Mouse (Mus musculus) megakaryocyte, embryonic 14.5 days (primary cell): ENCODE results near the gene Rnf145. TPM values are rescaled to one million over a fixed set of nuclear protein-coding genes. Genes with fewer than 3 reads are reported as not detected.

ENCODE experiments used
- H3K27me3 ChIP-seq: replicated peaks from 2 replicates; pipeline ENCODE3; 2012; ENCODE audit warnings: inconsistent platforms
- H3K36me3 ChIP-seq: replicated peaks from 2 replicates; pipeline ENCODE3; 2012; ENCODE audit warnings: low read length, inconsistent platforms, mixed read lengths
- H3K4me1 ChIP-seq: 2 replicates; pipeline ENCODE4 v1.6.1; 2012; ENCODE audit warnings: inconsistent platforms
- H3K4me3 ChIP-seq: replicated peaks from 2 replicates; pipeline ENCODE3; 2012; ENCODE audit warnings: moderate library complexity, mild to moderate bottlenecking, inconsistent platforms
- H3K9me3 ChIP-seq: 2 replicates; pipeline ENCODE4 v1.6.1; 2012; ENCODE audit warnings: inconsistent platforms
- FLI1 ChIP-seq: IDR thresholded peaks from 2 replicates; pipeline ENCODE4 v1.6.1; 2012; ENCODE audit warnings: low read length, inconsistent platforms, mixed read lengths
- GATA1 ChIP-seq: IDR thresholded peaks from 3 replicates; pipeline ENCODE4 v1.6.1; 2012; ENCODE audit warnings: mixed read lengths, low read length, inconsistent platforms, borderline replicate concordance
- polyA plus RNA-seq: library from polyadenylated mRNA; stranded (reverse); fragments of >175 nt; gene quantifications from 2 replicates; pipeline ENCODE4 v1.2.3, GENCODE M21; 2012; ENCODE audit warnings: low replicate concordance; ENCODE audit not compliant: insufficient read depth

Gene Rnf145
- polyA plus RNA-seq, 1 experiment: 13.9 TPM

DNA sequence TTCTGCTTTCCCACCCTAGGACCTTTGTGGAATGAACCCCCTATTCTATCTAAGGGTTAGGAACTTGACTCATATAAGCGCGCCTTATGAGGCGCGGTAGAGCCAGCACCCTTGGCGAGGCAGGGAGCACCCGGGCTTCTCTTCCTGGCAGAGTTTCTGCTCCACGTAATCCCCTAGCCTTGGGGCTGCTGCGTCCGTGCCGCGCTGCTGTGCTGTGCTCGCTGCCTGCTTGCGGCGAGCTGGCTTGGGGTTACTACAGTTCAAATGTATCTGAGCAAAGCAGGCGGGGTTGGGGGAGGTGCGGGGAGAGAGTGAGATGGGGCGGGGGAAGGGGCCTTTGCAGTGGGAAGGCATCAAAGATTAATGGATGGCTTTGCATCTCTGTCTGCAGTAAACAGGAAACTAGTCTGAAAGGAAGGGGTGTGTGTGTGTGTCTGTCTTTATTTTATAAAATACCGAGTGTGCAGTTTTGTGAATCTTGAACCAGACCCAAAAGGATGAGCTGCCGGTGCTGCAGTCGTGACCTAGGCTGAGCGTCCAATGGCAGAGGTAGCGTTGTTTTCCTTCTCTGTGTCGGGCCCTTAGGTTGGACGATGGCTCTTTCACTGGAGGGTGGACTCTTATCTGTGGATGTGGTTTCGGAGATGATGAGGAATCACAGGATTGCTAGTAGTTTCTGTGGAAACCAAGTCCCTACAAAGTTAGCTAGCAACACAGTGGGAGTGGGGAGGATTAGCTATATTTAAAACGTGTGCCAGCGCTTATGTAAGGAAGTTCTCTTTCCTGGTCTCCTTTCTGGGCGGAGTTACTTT is 1.4 kb downstream of the Rnf145 start:
- H3K4me3 ChIP-seq: peak overlapping the region; percentile 99
- peaks cover 37% of the 10 kb centered on the region for H3K4me1 ChIP-seq
- TF ChIP-seq FLI1: no peak
- TF ChIP-seq GATA1: no peak
- peaks cover 2% of the 10 kb centered on the region for H3K27me3 ChIP-seq
- no peaks in the 10 kb centered on the region for H3K9me3 ChIP-seq
- H3K36me3 ChIP-seq: peaks cover 20% of the 10 kb centered on the region

DNA sequence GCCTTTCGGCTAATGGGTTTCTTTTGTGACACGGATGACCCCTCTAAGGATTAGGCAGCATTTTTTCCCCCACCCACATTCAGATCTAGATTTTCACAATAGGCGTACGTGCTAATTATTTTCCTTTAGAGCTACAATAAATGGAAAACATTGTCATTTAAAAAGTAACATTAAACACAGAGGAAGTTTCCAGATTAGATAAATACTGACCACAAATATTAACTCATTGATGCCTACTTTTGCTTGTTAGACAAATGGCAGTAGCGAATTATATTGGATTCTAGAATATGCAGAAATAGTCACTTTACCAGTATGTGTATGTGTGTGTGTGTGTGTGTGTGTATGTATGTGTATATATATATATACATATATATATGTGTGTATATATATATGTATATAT is 3.8 kb downstream of the Rnf145 start:
- no peaks in the 10 kb centered on the region for H3K9me3 ChIP-seq
- TF ChIP-seq GATA1 (no peak), FLI1 (no peak)
- peaks cover 42% of the 10 kb centered on the region for H3K36me3 ChIP-seq
- no peaks in the 10 kb centered on the region for H3K27me3 ChIP-seq
- H3K4me1 ChIP-seq: peaks cover 46% of the 10 kb centered on the region
- H3K4me3 ChIP-seq: no peak overlapping the region

DNA sequence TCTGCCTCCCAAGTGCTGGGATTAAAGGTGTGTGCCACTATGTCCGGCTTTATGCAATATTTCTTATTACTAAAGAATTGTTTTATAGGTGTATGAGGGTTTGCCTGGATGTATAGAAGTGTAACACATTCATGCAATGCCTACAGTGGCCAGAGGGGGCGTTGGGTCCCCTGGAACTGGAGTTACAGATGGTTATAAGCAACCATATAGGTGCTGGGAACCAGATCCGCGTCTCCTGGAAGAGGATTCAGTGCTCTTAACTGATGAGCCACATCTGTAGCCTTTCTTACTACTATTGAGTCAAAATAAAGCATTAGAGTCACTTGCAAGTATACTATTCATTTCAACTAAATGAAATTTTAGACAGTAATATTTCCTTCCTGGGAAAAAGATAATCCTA is 7.0 kb downstream of the Rnf145 start:
- no peaks in the 10 kb centered on the region for H3K9me3 ChIP-seq
- peaks cover 56% of the 10 kb centered on the region for H3K4me1 ChIP-seq
- TF ChIP-seq GATA1 (no peak), FLI1 (no peak)
- peaks cover 72% of the 10 kb centered on the region for H3K36me3 ChIP-seq
- H3K4me3 ChIP-seq: no peak overlapping the region
- H3K27me3 ChIP-seq: no peaks in the 10 kb centered on the region

DNA sequence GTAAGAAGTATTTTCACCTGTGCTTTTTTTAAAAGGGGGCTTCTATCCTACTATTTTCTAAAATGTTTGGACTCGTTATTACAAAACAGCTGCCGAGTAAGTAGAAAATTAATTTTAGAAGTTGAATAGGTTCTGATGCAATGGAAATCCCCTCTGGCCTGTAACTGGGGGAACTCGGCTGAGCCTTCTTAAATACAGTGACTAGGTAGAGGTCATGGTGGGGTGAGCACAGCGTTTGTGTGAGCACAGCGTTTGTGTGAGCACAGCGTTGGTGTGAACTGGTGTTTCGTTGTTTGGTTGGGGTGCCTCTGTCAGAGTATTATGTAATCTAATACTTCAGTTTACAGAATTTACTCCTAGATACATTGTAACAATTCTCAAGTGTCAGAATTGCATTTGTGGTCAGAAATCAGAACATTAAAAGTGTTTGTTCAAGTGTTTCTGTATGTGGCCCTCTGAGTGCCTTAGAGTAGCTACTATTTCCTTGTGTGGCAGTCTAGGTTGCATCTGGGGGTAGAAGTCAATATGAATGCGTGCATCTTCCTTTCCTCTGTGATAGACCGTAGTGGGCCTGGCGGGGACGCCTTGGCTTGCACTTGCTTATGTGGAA is 8.0 kb downstream of the Rnf145 start:
- no peak overlapping the region for H3K4me3 ChIP-seq
- peaks cover 52% of the 10 kb centered on the region for H3K4me1 ChIP-seq
- no peaks in the 10 kb centered on the region for H3K27me3 ChIP-seq
- no peaks in the 10 kb centered on the region for H3K9me3 ChIP-seq
- TF ChIP-seq FLI1 (no peak), GATA1 (no peak)
- H3K36me3 ChIP-seq: peaks cover 80% of the 10 kb centered on the region

DNA sequence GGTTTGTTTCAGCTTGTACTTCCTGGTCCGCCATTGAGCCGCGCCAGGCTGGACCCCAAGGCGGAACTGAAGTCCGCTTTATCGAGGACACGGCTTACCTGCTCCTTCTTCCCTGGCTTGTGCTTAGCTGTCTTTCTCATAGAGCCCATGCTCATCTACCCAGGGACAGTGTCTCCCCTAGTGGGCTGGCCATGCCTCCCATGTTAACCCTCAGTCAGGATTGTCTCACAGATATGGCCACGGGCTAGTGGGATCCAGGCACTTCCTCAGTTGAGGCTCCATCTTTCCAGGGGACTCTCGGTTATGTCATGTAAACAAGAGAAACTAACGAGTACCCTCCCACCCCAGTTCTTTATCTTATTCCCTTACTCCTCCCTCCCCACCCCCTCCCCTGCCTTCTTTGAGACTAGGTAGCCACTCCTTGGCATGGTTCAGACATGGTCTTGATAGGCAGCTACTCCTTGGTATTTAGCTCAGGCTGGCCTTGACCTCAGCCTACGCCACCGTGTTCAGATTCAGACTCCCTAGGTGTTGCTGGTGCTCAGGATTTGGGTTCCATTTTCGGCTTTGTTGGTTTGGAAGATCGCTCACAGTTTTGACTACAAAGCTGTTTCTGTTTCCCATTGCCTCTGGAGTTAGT is 9.9 kb downstream of the Rnf145 start:
- H3K9me3 ChIP-seq: no peaks in the 10 kb centered on the region
- TF ChIP-seq GATA1: no peak
- TF ChIP-seq FLI1: no peak
- H3K27me3 ChIP-seq: no peaks in the 10 kb centered on the region
- peak overlapping the region; percentile 3 for H3K4me3 ChIP-seq
- H3K36me3 ChIP-seq: peaks cover 94% of the 10 kb centered on the region
- H3K4me1 ChIP-seq: peaks cover 45% of the 10 kb centered on the region

DNA sequence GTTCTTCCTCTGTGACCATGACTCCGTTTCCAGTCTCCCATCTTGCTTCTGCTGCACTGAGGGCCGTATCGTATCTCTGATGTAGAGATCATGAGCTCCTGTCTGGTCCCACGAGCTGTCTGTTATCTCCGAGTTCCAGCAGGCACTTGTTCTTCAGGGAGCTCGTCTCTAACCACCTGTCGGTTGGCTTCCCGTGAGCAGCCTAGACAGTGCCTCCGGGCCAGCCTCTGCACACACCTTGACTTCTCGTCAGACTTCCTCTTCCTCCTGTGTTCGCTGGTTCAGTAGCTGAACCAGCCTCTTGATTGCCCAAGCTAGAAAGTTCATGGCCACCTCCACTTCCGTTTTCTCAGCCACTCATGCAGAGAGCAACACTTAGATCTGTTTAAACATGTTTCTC is 10.4 kb downstream of the Rnf145 start:
- Histone ChIP-seq H3K36me3 (peaks cover 95% of the 10 kb centered on the region), H3K4me1 (peaks cover 40% of the 10 kb centered on the region)

DNA sequence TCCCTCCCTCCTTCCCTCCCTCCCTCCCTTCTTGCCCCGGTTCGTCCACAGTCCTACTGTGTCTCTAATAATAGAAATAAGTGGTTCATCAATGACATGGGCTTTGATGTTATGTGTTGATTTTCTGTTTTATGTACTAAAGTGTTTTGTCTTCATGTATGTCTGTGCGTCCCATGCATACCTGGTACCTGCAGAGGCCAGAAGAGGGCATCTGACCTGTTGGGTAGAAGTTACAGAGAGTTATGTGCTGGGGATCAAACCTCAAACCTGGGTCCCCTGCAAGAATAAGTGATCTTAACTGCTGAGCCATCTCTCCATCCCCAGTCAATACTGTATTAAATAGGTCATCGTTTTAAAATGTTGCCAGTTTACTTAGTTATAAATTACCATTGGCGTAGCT is 11.0 kb downstream of the Rnf145 start:
- Histone ChIP-seq H3K9me3 (no peaks in the 10 kb centered on the region), H3K27me3 (no peaks in the 10 kb centered on the region), H3K4me3 (no peak overlapping the region), H3K4me1 (peaks cover 39% of the 10 kb centered on the region), H3K36me3 (peaks cover 94% of the 10 kb centered on the region)
- TF ChIP-seq FLI1: no peak
- TF ChIP-seq GATA1: no peak

More for the DNA sequence above, 10.4 kb downstream of the Rnf145 start:
- H3K27me3 ChIP-seq: no peaks in the 10 kb centered on the region
- TF ChIP-seq GATA1: no peak
- TF ChIP-seq FLI1: no peak
- H3K9me3 ChIP-seq: no peaks in the 10 kb centered on the region
- H3K4me3 ChIP-seq: no peak overlapping the region

DNA sequence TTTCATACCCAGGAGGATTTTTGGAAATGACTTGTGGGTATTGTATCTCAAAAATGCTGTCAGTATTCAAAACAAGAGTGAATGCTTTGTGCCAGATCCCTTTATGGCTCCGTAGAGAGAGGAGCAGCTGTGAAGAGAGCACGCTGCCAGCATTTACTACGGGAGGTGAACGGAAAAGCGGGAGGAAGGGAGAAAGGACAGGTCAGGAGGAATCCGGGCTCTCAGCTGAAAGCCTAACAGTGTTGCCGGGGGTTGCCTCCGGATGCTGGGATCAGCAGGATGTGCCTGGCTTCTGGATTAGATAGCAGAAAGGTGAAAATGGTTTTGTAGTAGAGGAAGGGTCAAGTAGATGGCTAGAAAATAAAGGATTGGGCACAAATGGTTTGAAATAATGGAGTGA is 11.6 kb downstream of the Rnf145 start:
- no peaks in the 10 kb centered on the region for H3K9me3 ChIP-seq
- no peak for TF ChIP-seq FLI1
- no peak for TF ChIP-seq GATA1
- peaks cover 39% of the 10 kb centered on the region for H3K4me1 ChIP-seq
- peaks cover 94% of the 10 kb centered on the region for H3K36me3 ChIP-seq
- H3K4me3 ChIP-seq: no peak overlapping the region
- no peaks in the 10 kb centered on the region for H3K27me3 ChIP-seq

DNA sequence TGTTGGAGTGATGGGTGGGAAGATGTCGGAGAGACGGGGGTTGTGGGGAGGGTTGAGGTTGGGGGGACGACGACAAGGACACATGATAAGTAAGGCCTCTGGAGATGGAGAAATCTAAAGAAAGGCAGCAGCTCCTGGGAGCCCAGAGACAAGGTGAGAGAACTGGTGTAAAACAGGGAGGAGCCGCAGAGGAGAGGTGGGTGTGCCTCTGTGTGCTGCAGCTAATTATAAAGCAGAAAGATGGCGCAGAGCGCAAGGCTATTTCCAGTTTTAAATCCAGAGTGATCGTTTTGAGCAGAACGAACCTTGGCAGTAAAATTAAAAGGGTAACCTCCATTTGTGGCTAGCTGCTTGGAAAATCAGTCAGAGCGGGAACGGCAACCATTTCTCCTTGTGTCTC is 12.1 kb downstream of the Rnf145 start:
- H3K4me3 ChIP-seq: no peak overlapping the region
- H3K27me3 ChIP-seq: no peaks in the 10 kb centered on the region
- H3K9me3 ChIP-seq: no peaks in the 10 kb centered on the region
- TF ChIP-seq GATA1: no peak
- peaks cover 95% of the 10 kb centered on the region for H3K36me3 ChIP-seq
- peaks cover 39% of the 10 kb centered on the region for H3K4me1 ChIP-seq

DNA sequence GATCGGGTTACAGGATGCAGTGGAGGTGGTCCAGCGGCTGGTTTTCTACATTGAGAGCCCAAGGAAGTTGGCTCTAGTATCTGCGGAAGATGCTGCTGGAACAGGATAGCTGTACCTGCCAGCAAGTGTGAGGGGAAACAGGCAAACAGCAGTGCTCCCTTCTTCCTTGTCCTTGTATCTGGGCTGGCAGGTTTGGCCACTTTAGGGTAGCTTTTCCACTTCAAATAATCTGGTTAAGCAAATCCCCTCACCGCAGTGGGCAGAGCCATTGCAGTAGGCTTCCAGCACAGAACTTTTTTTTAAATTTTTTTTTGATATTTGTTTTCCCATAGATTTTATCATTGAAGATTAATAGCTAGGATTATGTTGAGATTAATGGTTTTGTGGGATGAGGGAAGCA is 12.9 kb downstream of the Rnf145 start:
- Histone ChIP-seq H3K36me3 (peaks cover 89% of the 10 kb centered on the region), H3K9me3 (no peaks in the 10 kb centered on the region), H3K4me1 (peaks cover 39% of the 10 kb centered on the region), H3K27me3 (no peaks in the 10 kb centered on the region), H3K4me3 (no peak overlapping the region)
- TF ChIP-seq FLI1 (no peak), GATA1 (no peak)
